Mouse (Mus musculus) CD4-positive, CD25-positive, alpha-beta regulatory T cell, adult 9 weeks (primary cell): ENCODE data around the gene Rnf224. TPM values are rescaled to one million over a fixed set of nuclear protein-coding genes. Genes with fewer than 3 reads are reported as not detected.

ENCODE experiments used
- polyA plus RNA-seq: library from polyadenylated mRNA; unstranded; fragments of 100-300 nt; shearing (Covaris generic); gene quantifications from one replicate; pipeline ENCODE4 v1.2.1, GENCODE M21; 2017

Rnf224 gene
- not detected for polyA plus RNA-seq

GRCm38 (mm10) chr2:25236614-25237013, at the start of gene Rnf224:
Gene Rnf224, minus strand, starts transcription at chr2:25236787.

GRCm38 (mm10) chr2:25271827-25272511, 35.4 kb upstream of the Rnf224 start, which contains the start of the genes Ssna1 and Anapc2:
Gene Ssna1, minus strand, starts transcription at chr2:25272438.
Gene Anapc2, plus strand, starts transcription at chr2:25272478.

GRCm38 (mm10) chr2:25262291-25262767, 25.7 kb upstream of the Rnf224 start, which contains the start of gene Tprn:
Gene Tprn, plus strand, starts transcription at chr2:25262618.

GRCm38 (mm10) chr2:25255284-25255779, 18.7 kb upstream of the Rnf224 start, which contains the start of gene Tmem203:
Gene Tmem203, plus strand, starts transcription at chr2:25255439.

GRCm38 (mm10) chr2:25246183-25247072, 9.8 kb upstream of the Rnf224 start, which contains the start of gene AL732309.1:
Gene AL732309.1, minus strand, starts transcription at chr2:25246863.

GRCm38 (mm10) chr2:25242101-25242506, 5.5 kb upstream of the Rnf224 start, which contains the start of the genes Rnf208 and Cysrt1:
Gene Rnf208, plus strand, starts transcription at chr2:25242255.
Gene Cysrt1, minus strand, starts transcription at chr2:25242452.

GRCm38 (mm10) chr2:25234050-25234449, 2.5 kb downstream of the Rnf224 start, which contains the start of gene Slc34a3:
Gene Slc34a3, minus strand, starts transcription at chr2:25234364.

GRCm38 (mm10) chr2:25224492-25224765, 12.2 kb downstream of the Rnf224 start, which contains the start of gene Tubb4b:
Gene Tubb4b, minus strand, starts transcription at chr2:25224702.

GRCm38 (mm10) chr2:25218445-25218844, 18.1 kb downstream of the Rnf224 start, which contains the start of gene Fam166a:
Gene Fam166a, plus strand, starts transcription at chr2:25218745.

GRCm38 (mm10) chr2:25214444-25214843, 22.1 kb downstream of the Rnf224 start, which contains the start of gene Stpg3:
Gene Stpg3, minus strand, starts transcription at chr2:25214637.

GRCm38 (mm10) chr2:25211121-25211670, 25.4 kb downstream of the Rnf224 start, which contains the start of gene Nelfb:
Gene Nelfb, minus strand, starts transcription at chr2:25211489.

GRCm38 (mm10) chr2:25196172-25196954, 40.2 kb downstream of the Rnf224 start, which contains the start of gene Tor4a:
Gene Tor4a, minus strand, starts transcription at chr2:25196886.

Other genes starting within 250 kb of the Rnf224 start
- 18.3 TPM for gene Nsmf, start 182.4 kb downstream of the Rnf224 start, polyA plus RNA-seq
- 0.93 TPM for gene Entpd8, start 156.5 kb downstream of the Rnf224 start, polyA plus RNA-seq
- gene Noxa1, start 141.6 kb downstream of the Rnf224 start, polyA plus RNA-seq = 12.8 TPM
- 0.25 TPM for gene Nrarp, start 56.0 kb downstream of the Rnf224 start, polyA plus RNA-seq
- gene Tor4a, start 39.9 kb downstream of the Rnf224 start, polyA plus RNA-seq = 144 TPM
- gene Nelfb, start 25.3 kb downstream of the Rnf224 start, polyA plus RNA-seq = 136 TPM
- gene Stpg3, start 22.1 kb downstream of the Rnf224 start, polyA plus RNA-seq = not detected
- not detected for gene Fam166a, start 18.0 kb downstream of the Rnf224 start, polyA plus RNA-seq
- gene Tubb4b, start 12.1 kb downstream of the Rnf224 start, polyA plus RNA-seq = 255 TPM
- not detected for gene Slc34a3, start 2.4 kb downstream of the Rnf224 start, polyA plus RNA-seq
- 0.67 TPM for gene Rnf208, start 5.5 kb upstream of the Rnf224 start, polyA plus RNA-seq
- gene Cysrt1, start 5.7 kb upstream of the Rnf224 start, polyA plus RNA-seq = not detected
- gene AL732309.1, start 10.1 kb upstream of the Rnf224 start, polyA plus RNA-seq = 9.0 TPM
- 15.7 TPM for gene Tmem203, start 18.7 kb upstream of the Rnf224 start, polyA plus RNA-seq
- 2.7 TPM for gene Tprn, start 25.8 kb upstream of the Rnf224 start, polyA plus RNA-seq
- gene Ssna1, start 35.7 kb upstream of the Rnf224 start, polyA plus RNA-seq = 148 TPM
- 99.6 TPM for gene Anapc2, start 35.7 kb upstream of the Rnf224 start, polyA plus RNA-seq
- gene Tmem210, start 51.4 kb upstream of the Rnf224 start, polyA plus RNA-seq = not detected
- not detected for gene Lrrc26, start 53.1 kb upstream of the Rnf224 start, polyA plus RNA-seq
- 0.36 TPM for gene Grin1, start 82.4 kb upstream of the Rnf224 start, polyA plus RNA-seq
- gene Man1b1, start 95.6 kb upstream of the Rnf224 start, polyA plus RNA-seq = 26.1 TPM
- 23.7 TPM for gene Dpp7, start 119.6 kb upstream of the Rnf224 start, polyA plus RNA-seq
- gene Uap1l1, start 128.9 kb upstream of the Rnf224 start, polyA plus RNA-seq = 12.9 TPM
- gene Sapcd2, start 135.5 kb upstream of the Rnf224 start, polyA plus RNA-seq = 0.37 TPM
- not detected for gene Entpd2, start 159.1 kb upstream of the Rnf224 start, polyA plus RNA-seq
- 1.1 TPM for gene Npdc1, start 162.6 kb upstream of the Rnf224 start, polyA plus RNA-seq
- gene Fut7, start 186.5 kb upstream of the Rnf224 start, polyA plus RNA-seq = 6.8 TPM
- gene Abca2, start 191.9 kb upstream of the Rnf224 start, polyA plus RNA-seq = 19.7 TPM
- 5.3 TPM for gene Clic3, start 220.1 kb upstream of the Rnf224 start, polyA plus RNA-seq
- 117 TPM for gene Paxx, start 224.3 kb upstream of the Rnf224 start, polyA plus RNA-seq
- not detected for gene Ptgds, start 233.3 kb upstream of the Rnf224 start, polyA plus RNA-seq